Mouse (Mus musculus): ENCODE measurements at regions not wholly inside any gene's neighbourhood (a gene's known extent, or its start where the extent isn't known, plus 50 kb on each side); places are given as distances from the start of the nearest gene placed in this dataset.

DNA sequence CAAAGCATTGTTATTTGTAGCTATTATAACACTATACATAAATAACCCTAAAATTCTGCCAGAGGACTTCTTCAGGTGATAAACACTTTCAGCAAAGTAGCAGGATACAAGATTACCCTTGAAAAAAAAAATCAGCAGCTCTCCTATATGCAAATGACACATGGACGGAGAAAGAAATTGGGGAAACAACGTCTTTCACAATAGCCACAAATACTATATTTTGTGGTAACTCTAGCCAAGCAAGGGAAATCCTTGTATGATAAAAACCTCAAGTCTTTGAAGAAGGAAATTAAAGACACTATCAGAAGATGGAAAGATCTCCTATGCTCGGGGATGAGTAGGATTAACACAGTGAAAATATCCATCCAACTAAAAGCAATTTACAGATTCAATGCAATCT lies 344.4 kb upstream of the Fbxo33 start:
- TF ChIP-seq POLR2A (IDR thresholded peaks at IDR 0.05; ENCODE audit: control insufficient read depth, low read depth, low read length) (no peak), CTCF (IDR thresholded peaks at IDR 0.05; ENCODE audit: control insufficient read depth, insufficient read depth, insufficient replicate concordance, low read depth, low read length) (no peak)

All from testis, adult 2 months (tissue).